Mouse (Mus musculus): ENCODE results near the gene Tmem145. TPM values are rescaled to one million over a fixed set of nuclear protein-coding genes. Genes with fewer than 3 reads are reported as not detected.
A peak's percentile ranks its signal among the peaks of the same experiment; 100 is the strongest.

Tmem145 gene
- polyA plus RNA-seq, 1 experiment: 0.28 TPM

DNA sequence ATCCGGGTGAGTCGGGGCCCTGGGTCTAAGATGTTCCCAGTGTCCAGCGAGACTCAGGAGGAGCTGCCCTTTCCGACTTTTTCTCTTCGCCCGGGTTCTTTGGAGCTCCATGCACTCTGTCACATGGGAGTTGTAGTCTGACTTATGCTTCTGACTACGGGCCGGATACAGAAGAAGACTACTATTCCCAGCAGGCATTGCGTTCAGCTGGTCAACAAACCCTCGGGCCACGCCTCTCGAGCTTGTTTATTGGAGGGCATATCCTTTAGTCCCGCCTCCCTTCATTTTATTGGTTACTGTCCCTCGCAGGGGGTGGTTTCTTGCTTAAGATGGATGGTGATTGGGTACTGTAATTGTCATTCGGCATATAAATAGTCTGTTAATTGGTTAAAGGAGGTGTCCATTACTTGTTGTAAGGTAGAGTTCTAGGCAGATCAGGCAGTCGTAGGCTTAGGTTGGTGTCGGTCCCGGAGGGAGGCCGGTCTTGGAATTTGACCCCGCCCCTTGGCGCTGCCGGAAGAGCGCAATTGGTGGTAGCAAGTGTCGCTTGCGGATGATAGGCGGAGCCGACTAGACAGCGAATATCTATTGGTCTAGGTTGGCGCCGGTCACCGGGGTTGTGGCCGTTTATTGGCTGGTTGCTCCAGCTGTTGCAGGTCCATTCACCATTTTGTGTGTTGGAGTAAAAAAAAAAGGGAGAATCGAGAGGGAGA is 38.0 kb upstream of the Tmem145 start:
- no peak for TF ChIP-seq POLR2A (IDR thresholded peaks at IDR 0.05; ENCODE audit: low read depth, low read length)
- TF ChIP-seq CTCF (conservative IDR thresholded peaks at IDR 0.05; ENCODE audit: insufficient read depth, insufficient read length, low read depth, low read length): no peak
- DNase-seq: peak; percentile 100
- Histone ChIP-seq H3K4me1 (ENCODE audit: control insufficient read depth, insufficient read depth, low read length) (peaks cover 9% of the 10 kb centered on the region), H3K36me3 (ENCODE audit: control insufficient read depth, insufficient read depth, low read length) (no peaks in the 10 kb centered on the region), H3K27me3 (replicated peaks; ENCODE audit: control insufficient read depth, insufficient read depth, low read length) (no peaks in the 10 kb centered on the region), H3K27ac (ENCODE audit: insufficient read depth, low read depth, low read length) (peak overlapping the region; percentile 98), H3K4me3 (ENCODE audit: insufficient read depth, low read depth, low read length) (peak overlapping the region; percentile 77)
- WGBS: under 1% methylated on average over 33 of the region's 33 CpGs

DNA sequence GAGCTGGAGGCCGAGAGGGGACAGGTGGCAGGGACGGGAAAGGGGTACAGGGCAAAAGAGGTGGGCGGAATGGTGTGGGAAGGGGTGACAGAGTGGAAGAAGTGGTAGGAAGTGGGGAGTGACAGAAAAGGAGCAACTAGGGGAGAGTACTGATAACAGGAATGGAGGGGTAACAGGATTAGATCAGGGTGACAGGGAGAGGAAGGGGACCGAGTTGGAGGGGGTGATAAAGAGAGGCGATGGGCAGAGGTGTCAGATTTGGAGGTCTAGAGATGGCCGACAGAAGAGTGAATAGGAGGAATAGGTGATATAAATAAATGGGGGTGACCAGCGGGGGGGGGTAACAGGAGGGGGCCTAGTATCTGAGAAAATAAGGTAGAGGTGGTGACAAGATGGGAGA is 37.3 kb upstream of the Tmem145 start:
- TF ChIP-seq CTCF (conservative IDR thresholded peaks at IDR 0.05; ENCODE audit: insufficient read depth, insufficient read length, low read depth, low read length): no peak
- TF ChIP-seq POLR2A (IDR thresholded peaks at IDR 0.05; ENCODE audit: low read depth, low read length): no peak

GRCm38 (mm10) chr7:25269029-25269428 is 36.9 kb upstream of the Tmem145 start:
- TF ChIP-seq CTCF (conservative IDR thresholded peaks at IDR 0.05; ENCODE audit: insufficient read depth, insufficient read length, low read depth, low read length) (no peak), POLR2A (IDR thresholded peaks at IDR 0.05; ENCODE audit: low read depth, low read length) (no peak)
- H3K4me3 ChIP-seq (ENCODE audit: insufficient read depth, low read depth, low read length): peak overlapping the region; percentile 77
- no peaks in the 10 kb centered on the region for H3K36me3 ChIP-seq (ENCODE audit: control insufficient read depth, insufficient read depth, low read length)
- peak overlapping the region; percentile 21; the same call in 1 of the 2 replicates for H3K27ac ChIP-seq (ENCODE audit: insufficient read depth, low read depth, low read length)
- no peaks in the 10 kb centered on the region for H3K27me3 ChIP-seq (replicated peaks; ENCODE audit: control insufficient read depth, insufficient read depth, low read length)
- no peak for DNase-seq
- 18% methylated on average over 4 of the region's 4 CpGs for WGBS
- H3K4me1 ChIP-seq (ENCODE audit: control insufficient read depth, insufficient read depth, low read length): peaks cover 9% of the 10 kb centered on the region

More for the DNA sequence above, 37.3 kb upstream of the Tmem145 start:
- Histone ChIP-seq H3K4me1 (ENCODE audit: control insufficient read depth, insufficient read depth, low read length) (peaks cover 9% of the 10 kb centered on the region), H3K27ac (ENCODE audit: insufficient read depth, low read depth, low read length) (peak overlapping the region; percentile 63), H3K4me3 (ENCODE audit: insufficient read depth, low read depth, low read length) (peak overlapping the region; percentile 77), H3K36me3 (ENCODE audit: control insufficient read depth, insufficient read depth, low read length) (no peaks in the 10 kb centered on the region), H3K27me3 (replicated peaks; ENCODE audit: control insufficient read depth, insufficient read depth, low read length) (no peaks in the 10 kb centered on the region)
- DNase-seq: no peak
- 2% methylated on average over 7 of the region's 7 CpGs for WGBS

GRCm38 (mm10) chr7:25269545-25270271 is 36.2 kb upstream of the Tmem145 start:
- H3K27ac ChIP-seq (ENCODE audit: insufficient read depth, low read depth, low read length): no peak overlapping the region
- H3K36me3 ChIP-seq (ENCODE audit: control insufficient read depth, insufficient read depth, low read length): no peaks in the 10 kb centered on the region
- DNase-seq: peak; percentile 63
- no peaks in the 10 kb centered on the region for H3K27me3 ChIP-seq (replicated peaks; ENCODE audit: control insufficient read depth, insufficient read depth, low read length)
- WGBS: 39% methylated on average over 8 of the region's 8 CpGs
- TF ChIP-seq CTCF (conservative IDR thresholded peaks at IDR 0.05; ENCODE audit: insufficient read depth, insufficient read length, low read depth, low read length) (no peak), POLR2A (IDR thresholded peaks at IDR 0.05; ENCODE audit: low read depth, low read length) (no peak)
- H3K4me3 ChIP-seq (ENCODE audit: insufficient read depth, low read depth, low read length): no peak overlapping the region
- peaks cover 9% of the 10 kb centered on the region for H3K4me1 ChIP-seq (ENCODE audit: control insufficient read depth, insufficient read depth, low read length)

- no peak for TF ChIP-seq POLR2A (IDR thresholded peaks at IDR 0.05; ENCODE audit: low read depth, low read length)
- no peak for TF ChIP-seq CTCF (conservative IDR thresholded peaks at IDR 0.05; ENCODE audit: insufficient read depth, insufficient read length, low read depth, low read length)
- Histone ChIP-seq H3K36me3 (ENCODE audit: control insufficient read depth, insufficient read depth, low read length) (no peaks in the 10 kb centered on the region), H3K27me3 (replicated peaks; ENCODE audit: control insufficient read depth, insufficient read depth, low read length) (no peaks in the 10 kb centered on the region), H3K4me3 (ENCODE audit: insufficient read depth, low read depth, low read length) (no peak overlapping the region), H3K27ac (ENCODE audit: insufficient read depth, low read depth, low read length) (no peak overlapping the region), H3K4me1 (ENCODE audit: control insufficient read depth, insufficient read depth, low read length) (peaks cover 9% of the 10 kb centered on the region)
- no peak for DNase-seq
- WGBS: 75% methylated on average over 35 of the region's 35 CpGs
These were observed 35.0 kb upstream of the Tmem145 start for GRCm38 (mm10) chr7:25270652-25271633.

GRCm38 (mm10) chr7:25271651-25272444 is 34.1 kb upstream of the Tmem145 start:
- Histone ChIP-seq H3K4me3 (ENCODE audit: insufficient read depth, low read depth, low read length) (no peak overlapping the region), H3K27ac (ENCODE audit: insufficient read depth, low read depth, low read length) (no peak overlapping the region), H3K36me3 (ENCODE audit: control insufficient read depth, insufficient read depth, low read length) (no peaks in the 10 kb centered on the region), H3K27me3 (replicated peaks; ENCODE audit: control insufficient read depth, insufficient read depth, low read length) (no peaks in the 10 kb centered on the region), H3K4me1 (ENCODE audit: control insufficient read depth, insufficient read depth, low read length) (peaks cover 13% of the 10 kb centered on the region)
- TF ChIP-seq CTCF (conservative IDR thresholded peaks at IDR 0.05; ENCODE audit: insufficient read depth, insufficient read length, low read depth, low read length) (no peak), POLR2A (IDR thresholded peaks at IDR 0.05; ENCODE audit: low read depth, low read length) (no peak)
- DNase-seq: no peak
- 93% methylated on average over 30 of the region's 30 CpGs for WGBS
